Mouse (Mus musculus): ENCODE data around the gene Ambra1. TPM values are rescaled to one million over a fixed set of nuclear protein-coding genes. Genes with fewer than 3 reads are reported as not detected.

The Ambra1 gene
- 7.8 and 9.5 TPM in 2 replicates for polyA plus RNA-seq (2015; fragmentation: Nextera tagmentation; extraction: Ambion mirVana)

DNA sequence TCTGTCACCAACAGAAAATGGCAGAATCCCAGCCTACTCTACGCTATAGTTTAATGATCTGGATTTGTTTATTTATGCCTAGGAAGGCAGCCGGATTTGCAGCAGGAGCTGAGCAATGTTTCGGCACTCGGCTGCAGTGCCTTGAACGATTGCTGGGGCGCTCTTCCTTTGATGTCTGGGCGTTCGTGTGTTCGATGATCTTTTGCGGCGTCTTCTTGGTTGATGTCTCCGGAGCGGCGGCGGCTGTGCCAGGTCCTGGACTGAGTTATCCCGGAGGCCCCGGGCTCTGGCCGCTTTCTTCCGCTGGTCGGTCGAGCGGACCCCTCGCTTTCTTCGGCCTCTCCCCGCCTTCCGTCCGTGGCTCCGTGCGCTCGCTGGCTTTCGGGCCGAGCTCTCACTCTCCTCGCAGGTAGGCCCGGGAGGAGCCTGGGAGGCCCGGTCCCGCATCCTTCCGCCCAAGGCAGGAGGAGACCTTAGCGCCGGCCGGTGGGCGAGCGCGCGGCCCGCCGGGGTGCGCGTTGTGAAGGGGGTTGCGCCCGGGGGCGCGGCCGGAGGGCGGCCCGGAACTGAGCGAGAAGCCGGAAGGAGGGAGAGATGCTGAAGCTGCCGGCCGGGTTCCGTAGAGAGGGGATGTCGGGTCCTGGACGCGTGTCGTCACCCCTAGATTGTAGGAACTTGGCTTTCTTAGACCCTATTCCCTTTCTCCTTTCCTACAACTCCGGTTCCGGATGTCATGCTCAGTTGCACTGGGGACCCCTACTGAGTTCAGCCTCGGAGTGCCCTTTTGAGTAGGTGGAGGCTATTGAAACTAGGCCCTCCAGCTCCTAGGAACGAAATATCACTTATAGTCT, at the start of gene Ambra1:
Ambra1 (plus strand) TSS at position 164 of the 851 bp plus-strand sequence.

DNA sequence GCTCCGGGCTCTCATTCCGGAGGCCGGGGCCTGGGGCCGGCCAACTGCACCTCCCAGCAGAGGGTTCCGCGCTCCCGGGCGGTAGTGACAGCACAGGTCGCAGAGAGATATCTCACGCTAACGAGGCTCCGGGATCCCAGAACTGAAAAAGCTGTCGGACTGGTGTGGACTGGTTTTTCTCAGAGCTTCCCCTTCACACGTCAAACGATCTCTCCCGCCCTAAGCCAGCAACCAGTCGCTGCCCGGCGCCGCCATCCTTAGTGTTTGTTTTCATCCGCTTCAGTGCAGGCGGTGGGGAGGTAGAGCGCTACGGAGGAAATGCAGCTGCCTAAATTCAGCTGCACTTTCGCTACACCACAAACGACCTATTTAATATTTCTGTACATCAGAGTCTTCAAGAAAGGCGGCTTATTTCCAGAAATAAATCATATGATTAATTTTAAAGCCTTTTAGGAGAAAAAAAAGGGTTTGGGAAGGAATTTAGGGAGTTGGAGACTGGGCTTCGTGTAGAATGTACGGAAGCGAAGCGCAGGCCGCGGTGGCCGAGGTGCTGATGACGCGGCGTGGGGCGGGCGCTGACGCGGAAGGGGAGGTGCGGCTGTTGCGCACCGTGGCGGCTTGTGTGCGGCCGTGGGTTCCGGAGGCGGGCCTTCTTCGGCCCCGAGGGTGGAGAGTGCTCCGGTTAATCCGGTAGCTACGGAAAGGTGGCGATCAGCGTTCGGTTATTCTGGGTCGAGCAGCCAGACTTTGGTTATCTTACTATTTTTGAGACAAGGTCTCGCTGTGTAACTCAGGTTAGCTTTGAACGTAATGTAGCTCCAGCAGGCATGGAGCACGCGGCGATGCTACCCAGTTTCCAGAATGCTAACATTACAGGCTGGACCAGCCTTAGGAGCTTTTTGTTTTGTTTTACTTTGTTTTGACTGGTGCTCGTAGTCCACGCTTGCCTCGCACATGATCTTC, 19.4 kb upstream of the Ambra1 start, which contains the start of the genes Atg13 and Harbi1:
Atg13 (minus strand) TSS at position 305 of the 963 bp plus-strand sequence.
Harbi1 (plus strand) TSS at position 581 of the 963 bp plus-strand sequence.

DNA sequence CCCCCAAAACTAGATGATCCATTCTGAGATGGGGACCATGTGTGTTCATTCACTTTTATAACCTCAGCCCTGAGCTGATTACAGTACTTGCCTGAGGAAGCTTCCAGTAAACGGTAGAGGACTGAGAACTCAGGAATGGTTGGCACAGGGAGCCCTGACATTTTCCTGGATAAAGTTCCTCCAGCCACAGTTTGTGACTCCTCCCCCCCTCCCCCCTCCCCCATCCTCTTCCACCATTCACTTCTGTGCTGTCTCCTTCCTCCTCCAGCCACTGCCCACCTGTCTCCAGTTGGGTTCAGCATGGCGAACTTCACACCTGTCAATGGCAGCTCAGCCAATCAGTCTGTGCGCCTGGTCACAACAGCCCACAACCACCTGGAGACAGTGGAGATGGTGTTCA, 197.0 kb downstream of the Ambra1 start, which contains the start of gene Chrm4:
Chrm4 (plus strand) TSS at position 301 of the 400 bp plus-strand sequence.

DNA sequence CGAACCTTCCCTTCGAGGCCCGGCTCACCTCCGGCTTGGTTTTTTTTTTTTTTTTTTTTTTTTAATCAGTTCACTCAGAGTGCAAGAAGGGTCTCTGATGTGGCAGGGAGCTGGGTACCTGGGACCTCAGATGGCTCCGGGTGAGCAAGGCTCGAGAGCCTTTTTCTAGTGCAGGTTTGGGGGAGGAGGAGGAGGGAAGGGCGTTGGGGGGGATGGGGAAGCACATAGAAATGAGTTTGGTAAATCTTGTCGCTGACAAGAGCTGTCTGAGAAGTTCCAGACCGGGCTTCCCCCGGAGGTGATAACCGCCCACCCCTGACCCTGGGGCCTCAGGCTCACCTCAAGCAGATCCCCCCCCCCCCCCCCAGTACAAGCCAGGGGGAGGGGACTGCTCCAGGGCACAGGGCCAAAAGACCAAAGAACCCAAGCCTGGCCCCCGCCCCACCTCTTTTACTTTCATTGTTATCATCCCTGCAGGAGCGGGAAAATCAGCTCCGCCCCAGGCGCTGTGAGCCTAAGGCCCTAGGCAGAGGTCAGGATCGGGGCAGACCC, 202.3 kb downstream of the Ambra1 start, which contains the start of gene Mdk:
Mdk (minus strand) TSS at position 138 of the 552 bp plus-strand sequence.

GRCm38 (mm10) chr2:91945483-91945882, 215.5 kb downstream of the Ambra1 start, which contains the start of gene Gm9821:
TSS of gene Gm9821 (plus strand) at chr2:91945703.

Small RNA genes lying within 50 kb of the gene (microRNA-seq; reads per million reads assigned to microRNA genes)
- not detected for gene Mir6999 (ENCODE audit: borderline replicate concordance, insufficient number of aligned reads)

Other genes starting within 250 kb of the Ambra1 start
- gene Ckap5, start 203.4 kb upstream of the Ambra1 start, polyA plus RNA-seq (2015; fragmentation: Nextera tagmentation; extraction: Ambion mirVana): 27.9 and 33.4 TPM in 2 replicates
- gene F2, start 93.7 kb upstream of the Ambra1 start, polyA plus RNA-seq (2015; fragmentation: Nextera tagmentation; extraction: Ambion mirVana): 26.8 and 30.9 TPM in 2 replicates
- 5.7 and 7.9 TPM in 2 replicates for gene Zfp408, start 80.3 kb upstream of the Ambra1 start, polyA plus RNA-seq (2015; fragmentation: Nextera tagmentation; extraction: Ambion mirVana)
- 74.1 and 82.4 TPM in 2 replicates for gene Arhgap1, start 80.3 kb upstream of the Ambra1 start, polyA plus RNA-seq (2015; fragmentation: Nextera tagmentation; extraction: Ambion mirVana)
- gene Atg13, start 19.6 kb upstream of the Ambra1 start, polyA plus RNA-seq (2015; fragmentation: Nextera tagmentation; extraction: Ambion mirVana): 28.0 and 45.7 TPM in 2 replicates
- gene Harbi1, start 19.3 kb upstream of the Ambra1 start, polyA plus RNA-seq (2015; fragmentation: Nextera tagmentation; extraction: Ambion mirVana): 12.4 and 16.2 TPM in 2 replicates
- 0.28 and 0.30 TPM in 2 replicates for gene Chrm4, start 197.1 kb downstream of the Ambra1 start, polyA plus RNA-seq (2015; fragmentation: Nextera tagmentation; extraction: Ambion mirVana)
- gene Mdk, start 202.2 kb downstream of the Ambra1 start, polyA plus RNA-seq (2015; fragmentation: Nextera tagmentation; extraction: Ambion mirVana): 146 and 193 TPM in 2 replicates
- 0.17 and 0.30 TPM in 2 replicates for gene Gm9821, start 215.6 kb downstream of the Ambra1 start, polyA plus RNA-seq (2015; fragmentation: Nextera tagmentation; extraction: Ambion mirVana)
- 15.8 and 21.9 TPM in 2 replicates for gene Dgkz, start 245.7 kb downstream of the Ambra1 start, polyA plus RNA-seq (2015; fragmentation: Nextera tagmentation; extraction: Ambion mirVana)